Mouse (Mus musculus): ENCODE data around the gene Fam193b. TPM values are rescaled to one million over a fixed set of nuclear protein-coding genes. Genes with fewer than 3 reads are reported as not detected.
"Not testable (repeated sequence)": the region's sequence is repeated elsewhere in the genome, so short reads cannot be mapped to it uniquely, and the experiment has no call there.

Fam193b gene
- polyA plus RNA-seq, 1 experiment from 2014 or later = 47.8 TPM

- WGBS = 87% methylated on average over 4 of the region's 4 CpGs
- not testable (repeated sequence) for H3K27ac ChIP-seq (replicated peaks; ENCODE audit: low read depth, low read length); H3K4me2 ChIP-seq (ENCODE audit: low read depth, severe bottlenecking); H3K36me3 ChIP-seq (ENCODE audit: control insufficient read depth, insufficient read depth, low read length); H3K4me3 ChIP-seq (ENCODE audit: low read depth, low read length); H3K9ac ChIP-seq (ENCODE audit: low read length); ATAC-seq (ENCODE audit: insufficient number of reproducible peaks, low FRiP score, low TSS enrichment, low read depth); DNase-seq (ENCODE audit: low spot score); H3K9me3 ChIP-seq (ENCODE audit: control insufficient read depth, low read length); H3K27me3 ChIP-seq (ENCODE audit: control insufficient read depth, insufficient read depth, low read length)
- H3K4me1 ChIP-seq (ENCODE audit: control insufficient read depth, insufficient read depth, low read length) = peaks cover 14% of the 10 kb centered on the region
These were observed 2.4 kb downstream of the Fam193b start for GRCm38 (mm10) chr13:55568524-55568923.

GRCm38 (mm10) chr13:55567949-55568348 lies 3.0 kb downstream of the Fam193b start:
- DNase-seq (ENCODE audit: low spot score) = no peak
- Histone ChIP-seq H3K36me3 (ENCODE audit: control insufficient read depth, insufficient read depth, low read length) (peaks cover 2% of the 10 kb centered on the region), H3K4me3 (ENCODE audit: low read depth, low read length) (no peak overlapping the region), H3K27me3 (ENCODE audit: control insufficient read depth, insufficient read depth, low read length) (no peaks in the 10 kb centered on the region), H3K9me3 (ENCODE audit: control insufficient read depth, low read length) (no peaks in the 10 kb centered on the region), H3K27ac (replicated peaks; ENCODE audit: low read depth, low read length) (no peak overlapping the region), H3K4me1 (ENCODE audit: control insufficient read depth, insufficient read depth, low read length) (peaks cover 14% of the 10 kb centered on the region), H3K9ac (ENCODE audit: low read length) (no peak overlapping the region), H3K4me2 (ENCODE audit: low read depth, severe bottlenecking) (no peak overlapping the region)
- no peak for ATAC-seq (ENCODE audit: insufficient number of reproducible peaks, low FRiP score, low TSS enrichment, low read depth)
- WGBS = 84% methylated on average over 2 of the region's 2 CpGs

- 93% methylated on average over 6 of the region's 6 CpGs for WGBS
- H3K36me3 ChIP-seq (ENCODE audit: control insufficient read depth, insufficient read depth, low read length) = peaks cover 2% of the 10 kb centered on the region
These were observed 3.9 kb downstream of the Fam193b start for GRCm38 (mm10) chr13:55567001-55567400.

GRCm38 (mm10) chr13:55563266-55563879 lies 7.5 kb downstream of the Fam193b start:
- 72% methylated on average over 7 of the region's 7 CpGs for WGBS
- ATAC-seq (ENCODE audit: insufficient number of reproducible peaks, low FRiP score, low TSS enrichment, low read depth) (no peak), DNase-seq (ENCODE audit: low spot score) (no peak)
- Histone ChIP-seq H3K4me3 (ENCODE audit: low read depth, low read length) (no peak overlapping the region), H3K36me3 (ENCODE audit: control insufficient read depth, insufficient read depth, low read length) (peaks cover 2% of the 10 kb centered on the region), H3K9ac (ENCODE audit: low read length) (no peak overlapping the region), H3K4me1 (ENCODE audit: control insufficient read depth, insufficient read depth, low read length) (peaks cover 3% of the 10 kb centered on the region; the same call in 1 of the 2 replicates), H3K9me3 (ENCODE audit: control insufficient read depth, low read length) (no peaks in the 10 kb centered on the region), H3K27ac (replicated peaks; ENCODE audit: low read depth, low read length) (no peak overlapping the region), H3K27me3 (ENCODE audit: control insufficient read depth, insufficient read depth, low read length) (no peaks in the 10 kb centered on the region), H3K4me2 (ENCODE audit: low read depth, severe bottlenecking) (no peak overlapping the region)

More at GRCm38 (mm10) chr13:55567001-55567400, 3.9 kb downstream of the Fam193b start:
- no peak for DNase-seq (ENCODE audit: low spot score)
- no peak for ATAC-seq (ENCODE audit: insufficient number of reproducible peaks, low FRiP score, low TSS enrichment, low read depth)
- Histone ChIP-seq H3K4me1 (ENCODE audit: control insufficient read depth, insufficient read depth, low read length) (peaks cover 14% of the 10 kb centered on the region), H3K9ac (ENCODE audit: low read length) (no peak overlapping the region), H3K27ac (replicated peaks; ENCODE audit: low read depth, low read length) (no peak overlapping the region), H3K4me3 (ENCODE audit: low read depth, low read length) (no peak overlapping the region), H3K4me2 (ENCODE audit: low read depth, severe bottlenecking) (no peak overlapping the region), H3K27me3 (ENCODE audit: control insufficient read depth, insufficient read depth, low read length) (no peaks in the 10 kb centered on the region), H3K9me3 (ENCODE audit: control insufficient read depth, low read length) (no peaks in the 10 kb centered on the region)

GRCm38 (mm10) chr13:55557499-55557898 lies 13.4 kb downstream of the Fam193b start:
- Histone ChIP-seq H3K4me1 (ENCODE audit: control insufficient read depth, insufficient read depth, low read length) (no peaks in the 10 kb centered on the region), H3K36me3 (ENCODE audit: control insufficient read depth, insufficient read depth, low read length) (peaks cover 3% of the 10 kb centered on the region), H3K9ac (ENCODE audit: low read length) (no peak overlapping the region), H3K4me3 (ENCODE audit: low read depth, low read length) (no peak overlapping the region), H3K4me2 (ENCODE audit: low read depth, severe bottlenecking) (no peak overlapping the region), H3K27ac (replicated peaks; ENCODE audit: low read depth, low read length) (no peak overlapping the region), H3K9me3 (ENCODE audit: control insufficient read depth, low read length) (no peaks in the 10 kb centered on the region), H3K27me3 (ENCODE audit: control insufficient read depth, insufficient read depth, low read length) (no peaks in the 10 kb centered on the region)
- 75% methylated on average over 6 of the region's 6 CpGs for whole genome bisulfite sequencing
- DNase-seq (ENCODE audit: low spot score) (no peak), ATAC-seq (ENCODE audit: insufficient number of reproducible peaks, low FRiP score, low TSS enrichment, low read depth) (no peak)

- ATAC-seq (ENCODE audit: insufficient number of reproducible peaks, low FRiP score, low TSS enrichment, low read depth) = no peak
- Histone ChIP-seq H3K36me3 (ENCODE audit: control insufficient read depth, insufficient read depth, low read length) (peaks cover 3% of the 10 kb centered on the region), H3K4me3 (ENCODE audit: low read depth, low read length) (no peak overlapping the region), H3K9me3 (ENCODE audit: control insufficient read depth, low read length) (no peaks in the 10 kb centered on the region), H3K4me1 (ENCODE audit: control insufficient read depth, insufficient read depth, low read length) (no peaks in the 10 kb centered on the region), H3K4me2 (ENCODE audit: low read depth, severe bottlenecking) (no peak overlapping the region), H3K27me3 (ENCODE audit: control insufficient read depth, insufficient read depth, low read length) (no peaks in the 10 kb centered on the region), H3K27ac (replicated peaks; ENCODE audit: low read depth, low read length) (no peak overlapping the region), H3K9ac (ENCODE audit: low read length) (no peak overlapping the region)
- 92% methylated on average over 9 of the region's 9 CpGs for WGBS
- no peak for DNase-seq (ENCODE audit: low spot score)
These were observed 15.0 kb downstream of the Fam193b start for GRCm38 (mm10) chr13:55555921-55556320.

- DNase-seq (ENCODE audit: low spot score) (no peak), ATAC-seq (ENCODE audit: insufficient number of reproducible peaks, low FRiP score, low TSS enrichment, low read depth) (no peak)
- Histone ChIP-seq H3K9ac (ENCODE audit: low read length) (no peak overlapping the region), H3K27ac (replicated peaks; ENCODE audit: low read depth, low read length) (no peak overlapping the region), H3K4me2 (ENCODE audit: low read depth, severe bottlenecking) (no peak overlapping the region), H3K9me3 (ENCODE audit: control insufficient read depth, low read length) (no peaks in the 10 kb centered on the region), H3K36me3 (ENCODE audit: control insufficient read depth, insufficient read depth, low read length) (peaks cover 14% of the 10 kb centered on the region), H3K27me3 (ENCODE audit: control insufficient read depth, insufficient read depth, low read length) (no peaks in the 10 kb centered on the region), H3K4me1 (ENCODE audit: control insufficient read depth, insufficient read depth, low read length) (no peaks in the 10 kb centered on the region), H3K4me3 (ENCODE audit: low read depth, low read length) (no peak overlapping the region)
- 92% methylated on average over 15 of the region's 15 CpGs for WGBS
These were observed 21.9 kb downstream of the Fam193b start for GRCm38 (mm10) chr13:55549061-55549460.

GRCm38 (mm10) chr13:55548426-55548825 lies 22.5 kb downstream of the Fam193b start:
- Histone ChIP-seq H3K4me3 (ENCODE audit: low read depth, low read length) (no peak overlapping the region), H3K27me3 (ENCODE audit: control insufficient read depth, insufficient read depth, low read length) (no peaks in the 10 kb centered on the region), H3K36me3 (ENCODE audit: control insufficient read depth, insufficient read depth, low read length) (peaks cover 15% of the 10 kb centered on the region), H3K9ac (ENCODE audit: low read length) (no peak overlapping the region), H3K4me2 (ENCODE audit: low read depth, severe bottlenecking) (no peak overlapping the region), H3K9me3 (ENCODE audit: control insufficient read depth, low read length) (no peaks in the 10 kb centered on the region), H3K27ac (replicated peaks; ENCODE audit: low read depth, low read length) (no peak overlapping the region), H3K4me1 (ENCODE audit: control insufficient read depth, insufficient read depth, low read length) (no peaks in the 10 kb centered on the region)
- ATAC-seq (ENCODE audit: insufficient number of reproducible peaks, low FRiP score, low TSS enrichment, low read depth) (no peak), DNase-seq (ENCODE audit: low spot score) (no peak)
- 93% methylated on average over 5 of the region's 5 CpGs for WGBS

GRCm38 (mm10) chr13:55547916-55548315 lies 23.0 kb downstream of the Fam193b start:
- no peaks in the 10 kb centered on the region for H3K4me1 ChIP-seq (ENCODE audit: control insufficient read depth, insufficient read depth, low read length)
- no peak overlapping the region for H3K4me3 ChIP-seq (ENCODE audit: low read depth, low read length)
- no peaks in the 10 kb centered on the region for H3K9me3 ChIP-seq (ENCODE audit: control insufficient read depth, low read length)
- H3K36me3 ChIP-seq (ENCODE audit: control insufficient read depth, insufficient read depth, low read length) = peaks cover 19% of the 10 kb centered on the region
- 89% methylated on average over 2 of the region's 2 CpGs for WGBS
- no peaks in the 10 kb centered on the region for H3K27me3 ChIP-seq (ENCODE audit: control insufficient read depth, insufficient read depth, low read length)
- H3K9ac ChIP-seq (ENCODE audit: low read length) = no peak overlapping the region
- no peak overlapping the region for H3K4me2 ChIP-seq (ENCODE audit: low read depth, severe bottlenecking)
- DNase-seq (ENCODE audit: low spot score) (no peak), ATAC-seq (ENCODE audit: insufficient number of reproducible peaks, low FRiP score, low TSS enrichment, low read depth) (no peak)
- H3K27ac ChIP-seq (replicated peaks; ENCODE audit: low read depth, low read length) = no peak overlapping the region
